7 mouse cellular contexts compared by ENCODE assay signal in the genomic region with DNA sequence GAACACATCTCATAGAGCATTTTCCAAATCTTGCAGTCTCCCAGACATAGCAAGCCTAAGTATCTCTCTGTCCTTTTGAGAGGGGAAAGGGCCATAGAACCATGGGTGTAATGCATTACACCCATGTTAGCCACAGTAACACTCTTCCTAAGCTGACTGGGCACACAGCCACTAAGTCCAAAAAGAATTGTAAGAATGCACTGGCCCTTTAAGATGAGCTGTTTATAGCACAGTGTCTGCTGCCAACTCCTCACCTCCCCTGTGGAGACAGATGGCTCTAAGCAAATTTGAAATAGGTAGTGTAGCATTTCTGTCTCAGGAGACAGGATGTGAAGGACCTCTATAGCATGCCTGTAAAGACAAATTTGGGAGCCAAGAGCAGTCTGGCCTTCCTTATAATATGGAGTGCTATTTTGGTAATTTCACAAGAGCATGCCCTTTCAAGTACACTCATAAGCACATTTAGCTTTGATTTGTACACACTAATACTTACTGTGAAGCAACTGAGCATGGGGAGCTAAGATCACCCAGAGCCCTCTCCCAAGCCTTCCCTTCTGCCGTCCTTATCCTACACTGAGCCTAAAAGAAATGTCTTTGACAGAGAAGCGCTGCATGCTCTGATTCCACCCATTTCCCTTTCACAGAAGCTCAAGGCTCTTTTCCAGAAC.
DNase-seq lines count a peak whose midpoint lies in the region; ATAC-seq and TF ChIP-seq lines count a peak whose summit lies in the region.

No protein-coding gene starts in this region.

- no peaks in the 10 kb centered on the region for H3K4me1 ChIP-seq in forebrain, postnatal 0 days (ENCODE audit: insufficient read depth)

- H3K4me2 ChIP-seq in forebrain, postnatal 0 days (ENCODE audit: low read depth), result no peak overlapping the region

- no peaks in the 10 kb centered on the region for H3K9me3 ChIP-seq in forebrain, postnatal 0 days (ENCODE audit: low read length)

- 83% methylated on average over 2 of the region's 2 CpGs for WGBS in forebrain, postnatal 0 days

- peak; percentile 36 for DNase-seq in retina, postnatal 1 day
- DNase-seq in retina, embryonic 14.5 days (ENCODE audit: low spot score), result no peak
- peak; percentile 47 for DNase-seq in forebrain, postnatal 0 days
- peak; percentile 16 to 35 for DNase-seq in left cerebral cortex, adult 2 months (ENCODE audit: extremely low spot score in 1 of 2, low spot score in 2 of 2)
- no peak for DNase-seq in spleen, adult 18-20 months
- no peak for DNase-seq in ovary, postnatal 36 days (ENCODE audit: low spot score)
- no peak for DNase-seq in spleen, postnatal 4 days (ENCODE audit: low spot score in 2 of 2)

- ATAC-seq in forebrain, postnatal 0 days, result peak; percentile 23; the same call in 1 of the 2 replicates

- TF ChIP-seq CTCF in forebrain, postnatal 0 days (IDR thresholded peaks at IDR 0.05; ENCODE audit: low read depth), result no peak
- TF ChIP-seq CTCF in left cerebral cortex, adult 2 months (IDR thresholded peaks at IDR 0.05), result no peak

- H3K4me3 ChIP-seq in forebrain, postnatal 0 days (ENCODE audit: low read depth, low read length), result no peak overlapping the region
- H3K4me3 ChIP-seq in left cerebral cortex, adult 2 months, result no peak overlapping the region

- H3K27me3 ChIP-seq in forebrain, postnatal 0 days (ENCODE audit: insufficient read depth, low read length), result no peaks in the 10 kb centered on the region; the same call in 1 of the 2 replicates

- no peak overlapping the region for H3K27ac ChIP-seq in forebrain, postnatal 0 days (ENCODE audit: low read depth, low read length)
- H3K27ac ChIP-seq in left cerebral cortex, adult 2 months, result peak overlapping the region; percentile 53; the same call in 1 of the 2 replicates

- intact Hi-C loops in left cerebral cortex, adult 2 months (cut with DNase I), result loop anchor here (5.0 kb wide), 1 partner anchor 59 kb away; the partner anchor contains the start of gene Sgpp2

- no peaks in the 10 kb centered on the region for H3K36me3 ChIP-seq in forebrain, postnatal 0 days (ENCODE audit: insufficient read depth)

- H3K9ac ChIP-seq in forebrain, postnatal 0 days, result no peak overlapping the region

Comparison
In these comparisons a context has a peak if more than half of its experiments do, and no peak if none do; other contexts are left out.
1. DNase-seq: peak in retina, postnatal 1 day (single experiment), forebrain, postnatal 0 days (single experiment) and left cerebral cortex, adult 2 months (2 of 2); none in retina, embryonic 14.5 days (single experiment), spleen, adult 18-20 months (0 of 2), ovary, postnatal 36 days (single experiment) and spleen, postnatal 4 days (0 of 2).